Mouse (Mus musculus) heart, postnatal 0 days (tissue): ENCODE data around the gene Samm50. TPM values are rescaled to one million over a fixed set of nuclear protein-coding genes. Genes with fewer than 3 reads are reported as not detected.

Source experiments
- ATAC-seq: fragments of 200-750 bp; cut with Nextera tagmentation; 2 replicates; pipeline ENCODE4 v1.8.0; 2017; ENCODE audit warnings: low read depth, moderate number of reproducible peaks, moderate library complexity; ENCODE audit not compliant: insufficient read depth
- DNase-seq: peaks from one replicate; pipeline ENCODE4 v3.0.0-alpha.2; 2016; ENCODE audit warnings: low spot score
- H3K27ac ChIP-seq: fragments of 300-500 bp; sonication (generic); 2 replicates; pipeline ENCODE4 v1.5.1; 2014; ENCODE audit warnings: low read depth, mild to moderate bottlenecking
- H3K27me3 ChIP-seq: fragments of 300-500 bp; sonication (generic); 2 replicates; pipeline ENCODE4 v1.6.1; 2014; ENCODE audit warnings: low read length, mixed read lengths; ENCODE audit not compliant: control insufficient read depth, insufficient read depth
- H3K36me3 ChIP-seq: fragments of 300-500 bp; sonication (generic); replicated peaks from 2 replicates; pipeline ENCODE4 v1.6.1; 2014; ENCODE audit warnings: low read length, mixed read lengths; ENCODE audit not compliant: control insufficient read depth, insufficient read depth
- H3K4me1 ChIP-seq: fragments of 300-500 bp; sonication (generic); 2 replicates; pipeline ENCODE4 v1.6.1; 2014; ENCODE audit warnings: antibody characterized with exemption; ENCODE audit not compliant: control insufficient read depth, insufficient read depth
- H3K4me2 ChIP-seq: fragments of 300-500 bp; sonication (generic); 2 replicates; pipeline ENCODE4 v1.6.1; 2014; ENCODE audit warnings: low read depth, mild to moderate bottlenecking, low read length, moderate library complexity
- H3K4me3 ChIP-seq: fragments of 300-500 bp; sonication (generic); 2 replicates; pipeline ENCODE4 v1.5.1; 2014; ENCODE audit warnings: low read depth, low read length
- H3K9ac ChIP-seq: fragments of 300-500 bp; sonication (generic); replicated peaks from 2 replicates; pipeline ENCODE4 v1.6.1; 2014; ENCODE audit warnings: low read depth, low read length, mixed read lengths
- H3K9me3 ChIP-seq: fragments of 300-500 bp; sonication (generic); replicated peaks from 2 replicates; pipeline ENCODE4 v1.6.1; 2016; ENCODE audit warnings: low read length; ENCODE audit not compliant: control insufficient read depth
- CTCF ChIP-seq: IDR thresholded peaks from 2 replicates; pipeline ENCODE4 v1.5.1; 2016; ENCODE audit warnings: antibody characterized with exemption, control low read depth, low read depth
- EP300 ChIP-seq: IDR thresholded peaks from 2 replicates; pipeline ENCODE4 v1.6.1; 2016; ENCODE audit warnings: antibody characterized with exemption, low read depth
- WGBS: fragments of 180-500 bp; shearing (Covaris S2); extraction: QIAGEN DNeasy Blood & Tissue Kit; methylation state at CpG from one replicate; pipeline ENCODE4 v1.1.7; 2014; 5-methylcytosine and 5-hydroxymethylcytosine counted together
- polyA plus RNA-seq: library from polyadenylated mRNA; unstranded; fragments of >200 nt; fragmentation: Nextera tagmentation; extraction: Ambion mirVana; gene quantifications from 2 replicates; pipeline ENCODE4 v1.2.1, GENCODE M21; 2015
- total RNA-seq: library from RNA; depleted of rRNA; stranded (reverse); fragments of >200 nt; gene quantifications from 2 replicates; pipeline ENCODE4 v1.2.3, GENCODE M21; 2014; ENCODE audit warnings: low replicate concordance

Gene Samm50
- total and polyA plus RNA-seq, 2 experiments from 2014 or later, result 42.4 to 201 TPM

DNA sequence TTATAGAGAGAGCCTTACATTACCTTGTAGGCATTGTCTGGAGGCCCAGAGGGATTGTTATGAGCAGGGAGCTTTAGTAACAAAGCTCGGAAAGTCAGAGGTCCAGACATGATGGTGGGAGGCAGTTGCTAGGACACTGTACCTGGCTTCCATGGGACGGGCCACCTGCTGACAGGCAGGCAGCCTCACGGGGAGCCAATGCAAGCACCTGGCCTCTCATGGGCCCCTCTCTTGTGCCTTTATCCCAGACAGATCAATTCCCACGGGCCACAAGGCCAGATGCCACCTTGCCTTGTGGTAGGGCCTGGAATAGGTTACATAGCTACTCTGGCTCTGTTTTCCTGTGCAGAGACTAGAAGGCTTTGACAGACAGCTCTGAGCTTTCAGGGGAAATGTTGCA lies 19.5 kb downstream of the Samm50 start:
- H3K4me1 ChIP-seq, result peaks cover 12% of the 10 kb centered on the region; the same call in 1 of the 2 replicates
- 71% methylated on average over 4 of the region's 4 CpGs for WGBS
- no peak overlapping the region for H3K9ac ChIP-seq
- H3K9me3 ChIP-seq, result no peaks in the 10 kb centered on the region
- no peak overlapping the region for H3K4me2 ChIP-seq
- H3K36me3 ChIP-seq, result peaks cover 69% of the 10 kb centered on the region
- H3K27me3 ChIP-seq, result no peaks in the 10 kb centered on the region
- ATAC-seq (no peak), DNase-seq (no peak)
- TF ChIP-seq CTCF, result no peak
- no peak overlapping the region for H3K4me3 ChIP-seq
- no peak overlapping the region for H3K27ac ChIP-seq

GRCm38 (mm10) chr15:84212031-84212755 lies 20.2 kb downstream of the Samm50 start:
- Histone ChIP-seq H3K27me3 (no peaks in the 10 kb centered on the region), H3K27ac (peak overlapping the region; percentile 18; the same call in 1 of the 2 replicates), H3K4me1 (peaks cover 12% of the 10 kb centered on the region; the same call in 1 of the 2 replicates), H3K4me3 (no peak overlapping the region), H3K36me3 (peaks cover 62% of the 10 kb centered on the region), H3K9me3 (no peaks in the 10 kb centered on the region), H3K9ac (no peak overlapping the region), H3K4me2 (no peak overlapping the region)
- TF ChIP-seq CTCF (peak; percentile 99), EP300 (no peak)
- DNase-seq, result peak; percentile 86
- 38% methylated on average over 6 of the region's 6 CpGs for WGBS
- peak; percentile 46 for ATAC-seq

GRCm38 (mm10) chr15:84212756-84213105 lies 20.7 kb downstream of the Samm50 start:
- peak overlapping the region; percentile 26 for H3K27ac ChIP-seq
- no peak overlapping the region for H3K4me2 ChIP-seq
- DNase-seq (peak; percentile 61), ATAC-seq (peak; percentile 70)
- peaks cover 12% of the 10 kb centered on the region; the same call in 1 of the 2 replicates for H3K4me1 ChIP-seq
- no peaks in the 10 kb centered on the region for H3K27me3 ChIP-seq
- no peak; the same call in 1 of the 2 replicates for TF ChIP-seq EP300
- TF ChIP-seq CTCF, result no peak
- H3K9ac ChIP-seq, result no peak overlapping the region
- WGBS, result 31% methylated on average over 2 of the region's 2 CpGs
- no peak overlapping the region for H3K4me3 ChIP-seq
- no peaks in the 10 kb centered on the region for H3K9me3 ChIP-seq
- H3K36me3 ChIP-seq, result peaks cover 57% of the 10 kb centered on the region

DNA sequence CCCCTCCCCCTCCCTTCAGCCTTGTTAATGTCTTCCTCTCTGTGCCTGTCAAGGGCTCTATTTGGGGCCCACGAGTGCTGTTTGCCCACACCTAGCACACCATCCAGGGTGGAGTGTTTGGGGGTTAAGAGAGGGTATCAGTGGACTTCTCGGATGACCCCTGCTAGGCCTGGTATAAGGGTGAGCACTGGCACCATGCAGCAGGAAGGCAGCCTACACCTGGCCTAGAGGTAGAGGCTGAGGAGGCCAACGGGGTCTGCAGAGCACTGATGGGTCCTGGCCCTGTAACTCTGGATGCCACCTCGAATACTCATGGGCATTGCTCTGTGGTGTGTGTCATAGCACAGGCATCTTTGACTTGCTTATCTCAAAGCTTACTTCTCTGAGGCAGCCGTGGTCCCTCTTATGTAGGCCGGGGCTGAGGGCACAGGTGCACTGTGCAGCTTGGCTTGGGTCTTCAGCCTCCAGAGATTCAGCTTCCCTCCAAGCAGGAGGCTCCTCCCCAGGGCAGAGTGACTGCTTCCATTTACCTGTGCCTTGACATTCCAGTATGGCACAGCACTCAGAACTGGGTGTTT lies 21.2 kb downstream of the Samm50 start:
- peaks cover 18% of the 10 kb centered on the region for H3K4me1 ChIP-seq
- H3K27me3 ChIP-seq, result no peaks in the 10 kb centered on the region
- no peak overlapping the region for H3K9ac ChIP-seq
- peaks cover 53% of the 10 kb centered on the region for H3K36me3 ChIP-seq
- WGBS, result 54% methylated on average over 6 of the region's 6 CpGs
- H3K4me2 ChIP-seq, result no peak overlapping the region
- H3K9me3 ChIP-seq, result no peaks in the 10 kb centered on the region
- TF ChIP-seq EP300 (no peak), CTCF (no peak)
- H3K4me3 ChIP-seq, result no peak overlapping the region
- peak overlapping the region; percentile 26; the same call in 1 of the 2 replicates for H3K27ac ChIP-seq
- no peak for DNase-seq
- ATAC-seq, result no peak

- H3K27ac ChIP-seq, result no peak overlapping the region
- ATAC-seq, result no peak
- no peak overlapping the region for H3K9ac ChIP-seq
- H3K4me1 ChIP-seq, result peaks cover 20% of the 10 kb centered on the region
- no peaks in the 10 kb centered on the region for H3K27me3 ChIP-seq
- TF ChIP-seq EP300 (no peak), CTCF (no peak)
- no peak overlapping the region for H3K4me2 ChIP-seq
- DNase-seq, result no peak
- WGBS, result 76% methylated on average over 7 of the region's 7 CpGs
- H3K36me3 ChIP-seq, result peaks cover 41% of the 10 kb centered on the region
- no peaks in the 10 kb centered on the region for H3K9me3 ChIP-seq
- H3K4me3 ChIP-seq, result no peak overlapping the region
Measured at GRCm38 (mm10) chr15:84214476-84214875, 22.4 kb downstream of the Samm50 start.

GRCm38 (mm10) chr15:84215273-84215672 lies 23.2 kb downstream of the Samm50 start:
- H3K9me3 ChIP-seq, result no peaks in the 10 kb centered on the region
- H3K4me3 ChIP-seq, result no peak overlapping the region
- no peak for ATAC-seq
- H3K4me2 ChIP-seq, result no peak overlapping the region
- H3K9ac ChIP-seq, result no peak overlapping the region
- WGBS, result 61% methylated on average over 2 of the region's 2 CpGs
- no peaks in the 10 kb centered on the region for H3K27me3 ChIP-seq
- H3K4me1 ChIP-seq, result peaks cover 20% of the 10 kb centered on the region
- peaks cover 33% of the 10 kb centered on the region for H3K36me3 ChIP-seq
- TF ChIP-seq CTCF (no peak), EP300 (no peak)
- no peak overlapping the region for H3K27ac ChIP-seq
- DNase-seq, result no peak
